Mouse (Mus musculus) cerebellum, postnatal 4 days (tissue): Measurements from ENCODE around the gene Hacd4.

Experiments used
- DNase-seq, 2 experiments: peaks; one replicate each; pipeline ENCODE4 v3.0.0; 2022; ENCODE audit warnings: low spot score in 2 of 2, mixed read lengths in 1 of 2

Gene Hacd4

DNA sequence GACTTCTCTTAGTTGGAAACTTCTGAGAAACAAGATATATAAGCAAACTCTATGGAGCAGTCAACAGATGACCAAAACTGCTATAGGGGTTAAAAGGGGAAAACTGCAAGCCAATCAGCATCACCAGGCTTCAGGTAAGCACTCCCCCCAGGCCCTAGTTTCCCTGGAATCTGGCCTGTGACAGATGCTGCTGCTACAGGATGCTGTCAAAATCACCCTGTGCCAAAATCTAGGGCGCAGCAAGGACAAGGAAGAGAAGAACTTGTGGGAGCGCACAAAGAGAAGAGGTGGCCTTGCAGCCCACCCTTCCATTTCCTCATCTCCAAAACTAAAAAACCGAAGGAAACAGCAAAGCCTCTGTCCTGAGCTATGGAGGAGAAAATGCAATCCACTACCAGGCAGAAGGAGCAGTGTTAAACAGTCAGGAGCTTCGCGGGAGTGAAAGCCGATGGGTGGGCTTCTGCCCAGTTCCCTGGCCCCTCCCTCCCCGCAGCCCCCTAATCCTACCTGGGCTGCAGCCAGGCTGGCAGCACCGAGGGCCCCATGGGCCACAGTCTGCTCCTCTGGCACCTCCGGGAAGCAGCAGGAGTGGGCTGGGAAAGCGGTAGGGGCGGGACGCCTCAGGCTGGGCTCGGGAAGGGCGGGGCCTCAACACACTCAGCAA, at the start of gene Hacd4:
Gene Hacd4 (minus strand): TSS at position 603 of the 664 bp plus-strand sequence.
- peak in 1 of 2 experiments; percentile 56 for DNase-seq

DNA sequence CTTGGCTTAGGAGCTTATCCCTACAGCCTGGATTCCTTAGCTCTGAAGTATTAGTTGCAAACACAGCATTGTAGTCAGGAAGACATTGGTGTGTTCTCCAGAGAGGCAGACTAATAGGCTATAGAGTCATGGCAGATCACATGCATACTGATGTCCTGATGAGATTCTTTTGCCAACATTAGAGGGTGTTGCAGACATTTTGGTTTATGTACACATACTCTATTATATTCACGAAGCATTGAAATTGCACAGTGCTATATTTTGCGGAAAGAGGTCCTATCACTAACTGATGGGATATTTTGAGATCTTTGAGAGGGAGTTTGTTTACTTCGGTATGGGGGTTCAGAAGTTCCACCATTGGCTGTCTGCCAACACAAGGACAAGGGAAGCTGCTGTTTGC, 49.4 kb upstream of the Hacd4 start:
- no peak for DNase-seq

GRCm38 (mm10) chr4:88480130-88480529, 41.4 kb upstream of the Hacd4 start:
- DNase-seq, result no peak

GRCm38 (mm10) chr4:88478809-88479186, 40.1 kb upstream of the Hacd4 start:
- DNase-seq, result no peak

GRCm38 (mm10) chr4:88478177-88478808, 39.6 kb upstream of the Hacd4 start:
- DNase-seq, result no peak

GRCm38 (mm10) chr4:88476511-88477210, 37.9 kb upstream of the Hacd4 start:
- no peak for DNase-seq

DNA sequence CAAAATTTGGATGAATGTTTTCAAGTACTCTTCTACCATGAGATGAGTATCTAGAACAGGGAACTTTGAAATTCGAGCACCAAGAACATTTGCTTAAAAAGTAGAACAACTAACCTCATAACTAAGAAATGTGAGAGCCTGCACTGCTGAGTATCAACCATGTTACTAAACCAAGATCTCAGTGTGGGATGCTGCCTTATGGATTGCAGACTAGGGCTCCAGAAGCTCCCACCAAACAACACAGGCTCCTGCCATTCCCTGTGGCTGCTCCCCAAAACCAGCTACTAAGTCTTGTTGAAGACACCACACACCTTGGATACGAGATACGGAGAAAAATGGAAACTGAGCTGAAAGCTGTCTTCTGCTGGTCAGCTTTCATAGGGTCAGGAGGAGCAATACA, 37.4 kb upstream of the Hacd4 start:
- no peak for DNase-seq

DNA sequence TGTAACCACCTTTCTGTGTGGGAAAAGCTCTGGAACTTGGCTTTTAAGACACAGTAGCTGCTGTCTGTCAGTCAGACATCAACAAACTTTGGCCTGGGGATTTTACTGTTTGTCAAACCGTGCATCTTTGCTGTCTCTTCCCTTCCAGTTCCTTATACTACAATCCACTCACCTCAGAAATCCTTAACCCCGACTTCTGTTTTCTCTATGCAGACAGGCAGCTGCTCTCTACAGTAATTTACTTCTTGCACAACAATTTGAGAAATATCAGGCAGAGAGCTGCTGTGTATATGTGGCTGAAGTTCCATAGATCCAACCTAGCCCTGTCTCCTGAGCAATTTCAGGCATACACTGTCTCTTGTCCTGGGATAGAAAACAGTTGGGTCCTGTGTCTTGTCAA, 32.8 kb upstream of the Hacd4 start:
- DNase-seq, result no peak

- DNase-seq, result no peak
These were observed 25.8 kb upstream of the Hacd4 start for GRCm38 (mm10) chr4:88464574-88464973.

- no peak for DNase-seq
These were observed 24.4 kb upstream of the Hacd4 start for GRCm38 (mm10) chr4:88462981-88463646.

DNA sequence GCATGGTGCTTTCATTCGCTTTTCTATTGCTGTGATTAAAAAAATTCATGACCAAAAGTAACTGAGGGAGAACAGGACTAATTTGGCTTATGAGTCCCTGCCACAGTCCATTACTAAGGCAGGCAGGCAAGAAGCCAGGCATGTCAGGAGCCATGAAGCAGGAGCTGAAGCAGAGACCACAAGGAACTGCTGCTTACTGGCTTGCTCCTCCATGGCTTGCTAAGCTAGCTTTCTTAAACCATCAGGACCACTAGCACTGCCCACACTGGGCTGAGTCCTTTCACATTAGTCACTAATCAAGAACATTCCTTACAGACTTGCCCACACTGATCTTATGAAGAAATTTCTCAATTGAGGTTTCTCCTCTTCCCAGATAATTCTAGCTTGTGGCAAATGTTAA, 23.8 kb upstream of the Hacd4 start:
- DNase-seq, result no peak

DNA sequence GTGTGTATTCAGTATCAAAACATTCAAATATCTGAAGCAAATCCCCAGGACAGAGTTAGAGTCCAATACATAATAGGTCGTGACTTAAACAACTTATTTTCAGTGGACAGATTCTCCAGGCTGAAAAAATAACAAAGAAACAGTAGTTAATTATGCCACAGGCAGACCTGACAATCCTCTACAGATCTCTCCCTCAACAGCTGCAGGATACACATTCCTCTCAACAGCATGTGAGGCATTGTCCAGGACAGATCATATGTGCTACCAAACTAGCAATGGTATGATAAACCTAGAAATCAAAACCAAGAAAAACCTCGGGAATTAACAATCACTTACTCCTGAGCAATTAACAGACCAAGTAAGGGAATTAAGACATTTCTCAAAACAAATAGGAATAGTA, 22.6 kb upstream of the Hacd4 start:
- no peak for DNase-seq

DNA sequence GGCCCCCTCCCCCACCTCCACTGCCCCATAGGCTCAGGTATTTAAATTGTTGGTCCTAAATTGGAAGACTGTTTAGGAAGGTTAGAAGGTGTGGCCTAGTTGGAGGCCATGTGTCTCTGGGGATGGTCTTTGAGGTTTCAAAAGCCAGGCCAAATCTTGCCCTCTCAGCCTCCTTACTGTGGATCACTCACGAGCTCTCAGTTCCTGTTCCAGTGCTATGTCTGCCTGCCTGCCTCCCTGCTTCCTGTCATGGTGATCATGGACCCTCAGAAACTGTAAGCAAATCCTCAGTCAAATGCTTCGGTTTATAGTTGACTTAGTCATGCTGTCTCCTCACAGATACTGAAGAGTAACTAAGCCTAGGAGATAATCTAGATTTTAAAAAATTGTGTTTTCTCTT, 19.9 kb upstream of the Hacd4 start:
- no peak for DNase-seq

DNA sequence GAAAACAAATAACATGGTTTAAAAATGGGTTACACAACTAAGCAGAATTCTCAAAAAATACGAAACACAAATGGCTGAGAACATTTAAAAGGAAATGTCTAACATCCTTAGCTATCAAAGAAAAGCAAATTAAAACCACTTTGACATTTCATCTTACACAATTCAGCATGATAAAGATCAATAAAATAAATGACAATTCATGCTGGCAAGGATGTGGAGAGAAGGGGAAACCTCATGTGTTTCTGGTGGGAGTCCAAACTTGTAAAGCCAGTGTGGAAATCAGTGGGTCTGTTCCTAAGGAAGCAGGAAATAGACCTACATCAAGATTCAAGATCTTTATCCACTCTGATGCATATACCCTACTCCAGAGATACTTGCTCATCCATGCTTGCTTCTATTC, 19.4 kb upstream of the Hacd4 start:
- DNase-seq, result no peak

- no peak for DNase-seq
These were observed 11.5 kb upstream of the Hacd4 start for GRCm38 (mm10) chr4:88450087-88450765.

DNA sequence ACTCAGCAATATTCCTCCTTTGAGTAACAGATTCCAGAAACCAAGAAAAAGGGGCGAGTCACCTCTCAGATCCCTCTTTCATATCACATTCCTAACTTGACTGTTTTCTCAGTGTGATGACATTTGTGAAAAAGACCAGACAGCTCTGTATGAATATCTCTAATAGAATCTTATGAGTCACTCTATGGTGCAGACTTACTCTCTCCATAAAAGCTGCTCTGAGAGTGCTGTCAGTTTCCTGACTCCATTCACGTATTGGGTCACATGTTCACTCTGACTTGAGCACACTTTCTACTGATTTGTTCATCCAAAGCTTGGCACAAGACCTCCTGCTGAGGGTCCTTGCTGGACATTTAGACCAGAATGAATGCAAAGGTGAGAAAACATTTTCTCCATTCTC, 10.2 kb upstream of the Hacd4 start:
- DNase-seq, result no peak

DNA sequence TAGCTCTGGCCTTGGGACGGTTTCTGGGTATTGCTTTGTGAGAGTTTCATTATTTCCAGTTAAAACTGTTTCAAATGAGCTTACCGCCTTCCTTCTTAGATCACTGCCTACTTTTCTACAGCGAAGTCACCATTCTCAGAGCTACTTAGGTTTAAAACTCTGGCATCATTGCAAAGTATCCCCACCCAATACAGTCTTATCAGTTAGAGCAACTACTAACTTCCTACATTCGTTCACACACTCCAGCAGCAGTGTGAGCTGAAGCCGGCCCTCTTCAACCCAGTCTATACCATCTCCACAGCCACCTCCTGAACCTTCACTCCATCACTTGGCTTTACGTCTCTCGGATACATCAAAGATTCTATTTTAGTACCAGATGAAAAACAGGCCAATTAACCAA, 2.1 kb upstream of the Hacd4 start:
- no peak for DNase-seq

GRCm38 (mm10) chr4:88439669-88440123, 968 bp upstream of the Hacd4 start:
- no peak for DNase-seq

- DNase-seq, result no peak
These were observed 232 bp upstream of the Hacd4 start for GRCm38 (mm10) chr4:88438990-88439329.

GRCm38 (mm10) chr4:88437917-88438316, 811 bp downstream of the Hacd4 start:
- DNase-seq, result no peak

DNA sequence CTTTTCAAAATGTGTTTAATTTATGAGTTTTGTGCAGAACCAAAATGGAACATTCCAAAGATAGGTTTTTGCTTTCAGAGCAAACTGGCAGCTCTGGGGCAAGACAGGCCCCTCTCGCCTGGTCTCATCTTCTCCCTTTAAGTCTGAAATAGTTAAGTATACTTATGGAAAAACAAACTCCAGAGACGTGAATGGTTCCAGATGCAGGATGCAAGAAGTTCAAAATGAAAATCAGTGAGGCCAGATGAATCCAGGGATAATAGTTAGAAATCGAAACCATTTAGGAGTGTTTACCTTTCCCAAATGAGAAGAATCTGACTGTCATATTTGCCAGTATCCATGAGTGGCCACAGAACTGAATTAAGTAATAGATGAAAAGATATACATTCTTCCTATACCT, 1.6 kb downstream of the Hacd4 start:
- no peak for DNase-seq

DNA sequence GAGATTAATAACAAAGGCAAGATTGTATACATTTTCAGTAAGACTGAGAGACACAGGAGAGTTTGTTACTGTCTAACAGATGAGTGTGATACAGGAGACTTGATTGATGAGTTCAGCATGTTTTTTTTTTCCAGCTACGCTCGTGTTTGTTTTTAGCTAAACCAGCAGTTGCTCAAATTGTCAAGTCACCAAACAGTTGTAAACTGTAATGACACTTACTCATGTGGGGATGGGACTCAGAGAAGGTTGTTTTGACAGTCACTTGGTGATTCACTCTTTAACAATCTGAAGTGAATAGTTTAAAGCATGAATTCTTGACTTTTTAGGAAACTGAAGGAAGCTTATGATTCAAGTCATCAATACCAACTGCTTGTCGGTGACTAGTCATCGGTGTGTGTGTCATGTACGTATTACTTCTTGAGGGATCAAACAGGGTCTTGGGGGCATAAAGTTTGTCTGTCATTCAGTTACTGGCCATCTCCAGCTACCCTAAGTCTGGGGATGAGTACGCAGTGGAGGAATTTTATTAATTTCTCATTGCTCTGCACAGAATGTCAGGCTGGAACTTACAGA, 2.0 kb downstream of the Hacd4 start:
- no peak for DNase-seq
